Mouse (Mus musculus) erythroblast, adult 5-6 weeks (primary cell): ENCODE data around the gene Srms. TPM values are rescaled to one million over a fixed set of nuclear protein-coding genes. Genes with fewer than 3 reads are reported as not detected.
"Not testable (repeated sequence)": the region's sequence is repeated elsewhere in the genome, so short reads cannot be mapped to it uniquely, and the experiment has no call there.

Experiments used
- ATAC-seq: replicated peaks from 2 replicates; pipeline ENCODE4 v1.8.0; 2016; ENCODE audit warnings: moderate number of reproducible peaks, mild to moderate bottlenecking, moderate TSS enrichment, inconsistent platforms; ENCODE audit not compliant: poor library complexity, low FRiP score, severe bottlenecking
- total RNA-seq, 2 experiments: library from RNA; stranded (forward) in 1 of 2; stranded (reverse) in 1 of 2; fragments of 150-400 nt in 1 of 2; fragments of 200-764, 138-1000 nt in 1 of 2; gene quantifications; 2 replicates each; pipeline versions ENCODE4 v1.2.3 to v1.2.4; 2015 to 2017; ENCODE audit warnings: low replicate concordance in 2 of 2

The Srms gene
- total RNA-seq, 2 experiments from 2014 or later = not detected

- ATAC-seq = no peak
Measured at GRCm38 (mm10) chr2:181224994-181225393, 12.0 kb upstream of the Srms start.

- ATAC-seq = no peak
Measured at GRCm38 (mm10) chr2:181220361-181220760, 7.4 kb upstream of the Srms start.

GRCm38 (mm10) chr2:181219538-181220216, 6.7 kb upstream of the Srms start, which contains the start of gene Fndc11:
TSS of gene Fndc11 (plus strand) at chr2:181220013.
- ATAC-seq = 0 out of 2 replicates have a peak, but pooled peaks have one; percentile 36

- ATAC-seq = no peak
Measured at GRCm38 (mm10) chr2:181218881-181219485, 6.0 kb upstream of the Srms start.

- no peak for ATAC-seq
Measured at GRCm38 (mm10) chr2:181216037-181216436, 3.1 kb upstream of the Srms start.

GRCm38 (mm10) chr2:181212389-181213020, 480 bp downstream of the Srms start:
- ATAC-seq = 0 out of 2 replicates have a peak, but pooled peaks have one; percentile 27

- peak; percentile 87 for ATAC-seq
Measured at GRCm38 (mm10) chr2:181206118-181206517, 6.9 kb downstream of the Srms start.

GRCm38 (mm10) chr2:181205678-181206077, 7.3 kb downstream of the Srms start:
- peak; percentile 71 for ATAC-seq

GRCm38 (mm10) chr2:181202886-181203285, 10.1 kb downstream of the Srms start:
- no peak for ATAC-seq

GRCm38 (mm10) chr2:181202422-181202821, 10.6 kb downstream of the Srms start, which contains the start of gene Ptk6:
TSS of gene Ptk6 (minus strand) at chr2:181202789.
- no peak for ATAC-seq

GRCm38 (mm10) chr2:181201606-181202005, 11.4 kb downstream of the Srms start:
- ATAC-seq = no peak

- no peak for ATAC-seq
Measured at GRCm38 (mm10) chr2:181196628-181197300, 16.2 kb downstream of the Srms start.

- ATAC-seq = no peak
Measured at GRCm38 (mm10) chr2:181193044-181193443, 19.9 kb downstream of the Srms start.

- no peak for ATAC-seq
Measured at GRCm38 (mm10) chr2:181191936-181192335, 21.0 kb downstream of the Srms start.

- ATAC-seq = not testable (repeated sequence)
Measured at GRCm38 (mm10) chr2:181191385-181191784, 21.6 kb downstream of the Srms start.

- ATAC-seq = no peak
Measured at GRCm38 (mm10) chr2:181189321-181189720, 23.7 kb downstream of the Srms start.

- ATAC-seq = peak; percentile 18; the same call in 1 of the 2 replicates
Measured at GRCm38 (mm10) chr2:181188681-181189080, 24.3 kb downstream of the Srms start.

GRCm38 (mm10) chr2:181187121-181188000, 25.6 kb downstream of the Srms start, which contains the start of gene Ppdpf:
TSS of gene Ppdpf (plus strand) at chr2:181187247.
- peak; percentile 91 for ATAC-seq

GRCm38 (mm10) chr2:181186635-181187034, 26.4 kb downstream of the Srms start:
- ATAC-seq = peak; percentile 85
